Comparison of ENCODE assay signal across 20 mouse cellular contexts in the genomic region with DNA sequence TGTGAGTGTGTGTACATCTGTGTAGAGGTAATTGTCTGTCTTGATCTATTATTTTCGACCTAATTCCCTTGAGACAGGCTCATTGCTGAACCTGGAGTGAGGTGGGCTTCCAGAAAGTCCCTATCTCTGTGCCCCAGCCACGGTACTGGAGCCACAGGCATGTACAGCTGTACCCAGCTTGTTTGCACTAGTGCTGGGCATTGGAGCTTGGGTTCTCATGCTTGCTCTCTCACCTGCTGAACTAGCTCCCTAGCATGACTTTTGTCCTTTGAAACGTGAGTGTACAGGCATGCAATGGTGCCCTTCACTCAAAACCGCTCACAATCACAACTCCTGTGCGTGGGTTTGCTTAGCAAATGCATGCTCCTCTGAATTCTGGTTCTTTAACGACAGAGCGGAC. TPM values are rescaled to one million over a fixed set of nuclear protein-coding genes. Genes with fewer than 3 reads are reported as not detected.
DNase-seq lines count a peak whose midpoint lies in the region; ATAC-seq and TF ChIP-seq lines count a peak whose summit lies in the region.
"Had no signal": no experiment of that assay in that cellular context is flagged by ENCODE, and none has a peak within 500 bp of the region (broad histone marks: within the 10 kb centered on the region; RNA-seq: fewer than 3 reads in every experiment).

No protein-coding gene starts in this region.

- peak overlapping the region; percentile 4; the same call in 1 of the 2 replicates for H3K4me2 ChIP-seq in CH12.LX (ENCODE audit: insufficient read depth, low read depth, poor library complexity, severe bottlenecking)
- no peak overlapping the region for H3K4me2 ChIP-seq in forebrain, embryonic 11.5 days (ENCODE audit: low read depth, low read length, severe bottlenecking)
- no peak overlapping the region for H3K4me2 ChIP-seq in forebrain, embryonic 15.5 days (replicated peaks)
- H3K4me2 ChIP-seq: embryonic facial prominence, embryonic 15.5 days; heart, embryonic 13.5 days; hindbrain, embryonic 13.5 days had no signal

- TF ChIP-seq POLR2A in CH12.LX (IDR thresholded peaks at IDR 0.05; ENCODE audit: low read depth, low read length): no peak

- peaks cover 2% of the 10 kb centered on the region for H3K27me3 ChIP-seq in CH12.LX (replicated peaks)
- no peaks in the 10 kb centered on the region for H3K27me3 ChIP-seq in forebrain, embryonic 11.5 days (ENCODE audit: control insufficient read depth, insufficient read depth, low read length)
- no peaks in the 10 kb centered on the region for H3K27me3 ChIP-seq in forebrain, embryonic 15.5 days
- H3K27me3 ChIP-seq: embryonic facial prominence, embryonic 15.5 days; heart, embryonic 13.5 days had no signal

- ATAC-seq in forebrain, embryonic 11.5 days (replicated peaks; ENCODE audit: low FRiP score): peak; percentile 20
- ATAC-seq in forebrain, embryonic 15.5 days (replicated peaks): peak; percentile 24; the same call in 1 of the 2 replicates
- 0 out of 2 replicates have a peak, but pooled peaks have one; percentile 7 for ATAC-seq in neutrophil, adult 5-6 weeks (ENCODE audit: extremely low read depth, insufficient number of reproducible peaks, low FRiP score, poor library complexity, severe bottlenecking)
- ATAC-seq: hindbrain, postnatal 0 days had no signal

- in situ Hi-C loops in CH12.LX (cut with MboI; ENCODE audit: low pct_ligation_motif_present, low pct_unique_long_range_greater_than_20kb, low sequenced_read_pairs): no loop called here

- H3K4me3 ChIP-seq in CH12.LX (replicated peaks in 1 of 3; ENCODE audit: low read depth in 2 of 3, low read length in 2 of 3, poor library complexity in 1 of 3): no peak overlapping the region
- no peak overlapping the region for H3K4me3 ChIP-seq in forebrain, embryonic 11.5 days (ENCODE audit: low read depth, low read length)
- no peak overlapping the region for H3K4me3 ChIP-seq in forebrain, embryonic 15.5 days
- H3K4me3 ChIP-seq: embryonic facial prominence, embryonic 15.5 days; erythroblast, embryonic 14.5 days; gastrocnemius, adult 2 months; heart, embryonic 13.5 days; hindbrain, embryonic 13.5 days had no signal

- peaks cover 13 to 29% of the 10 kb centered on the region in 2 experiments for H3K4me1 ChIP-seq in CH12.LX (ENCODE audit: control insufficient read depth in 1 of 2, insufficient read depth in 2 of 2)
- peaks cover 10% of the 10 kb centered on the region for H3K4me1 ChIP-seq in forebrain, embryonic 11.5 days (replicated peaks; ENCODE audit: control insufficient read depth, insufficient read depth, low read length)
- peaks cover 19% of the 10 kb centered on the region for H3K4me1 ChIP-seq in forebrain, embryonic 15.5 days
- H3K4me1 ChIP-seq: embryonic facial prominence, embryonic 15.5 days had no signal

- no peak overlapping the region for H3K27ac ChIP-seq in CH12.LX (ENCODE audit: insufficient read depth, low read depth)
- H3K27ac ChIP-seq in forebrain, embryonic 11.5 days (ENCODE audit: low read depth, low read length): no peak overlapping the region
- peak overlapping the region; percentile 61 for H3K27ac ChIP-seq in forebrain, embryonic 15.5 days (replicated peaks)
- H3K27ac ChIP-seq: embryonic facial prominence, embryonic 15.5 days; gastrocnemius, adult 2 months; heart, embryonic 13.5 days; hindbrain, embryonic 13.5 days; hindbrain, postnatal 0 days had no signal

- no peak for TF ChIP-seq RAD21 in CH12.LX (IDR thresholded peaks at IDR 0.05; ENCODE audit: low read depth, low read length)

- TF ChIP-seq CTCF in CH12.LX (conservative IDR thresholded peaks at IDR 0.05 in 1 of 2, IDR thresholded peaks at IDR 0.05 in 1 of 2; ENCODE audit: low read depth in 2 of 2, low read length in 2 of 2): no peak

- no peaks in the 10 kb centered on the region for H3K79me2 ChIP-seq in CH12.LX (replicated peaks; ENCODE audit: control insufficient read depth, extremely low read depth, insufficient read depth, poor library complexity, severe bottlenecking)

- no peaks in the 10 kb centered on the region for H3K36me3 ChIP-seq in CH12.LX (replicated peaks in 1 of 2; ENCODE audit: control insufficient read depth in 1 of 2, insufficient read depth in 1 of 2, low read length in 1 of 2)
- H3K36me3 ChIP-seq in forebrain, embryonic 11.5 days (ENCODE audit: control insufficient read depth, insufficient read depth, low read length): no peaks in the 10 kb centered on the region
- no peaks in the 10 kb centered on the region for H3K36me3 ChIP-seq in forebrain, embryonic 15.5 days
- H3K36me3 ChIP-seq: embryonic facial prominence, embryonic 15.5 days; heart, embryonic 13.5 days; hindbrain, embryonic 13.5 days had no signal

- no peak for DNase-seq in CH12.LX (ENCODE audit: extremely low read depth)
- DNase-seq in forebrain, embryonic 11.5 days (ENCODE audit: low spot score): no peak
- DNase-seq in heart, postnatal 10 days: no peak
- no peak for DNase-seq in thymus, postnatal 14 days
- DNase-seq: adrenal gland, adult 2 months; adrenal gland, postnatal 36 days; cerebellum, adult 8-10 months; cerebellum, postnatal 14 days; embryo, embryonic 11 days; gastrocnemius, adult 2 months; gastrocnemius, postnatal 25 days; heart, adult 11 months; heart, postnatal 4 days had no signal

- dilution Hi-C loops in CH12.LX (cut with MboI; ENCODE audit: extremely low pct_ligation_motif_present, extremely low pct_unique_long_range_greater_than_20kb, low sequenced_read_pairs): no loop called here

- intact Hi-C loops in heart, postnatal 10 days (cut with DNase I): no loop called here

- no peak overlapping the region for H3K9ac ChIP-seq in CH12.LX (ENCODE audit: insufficient read depth, low read depth)
- no peak overlapping the region for H3K9ac ChIP-seq in forebrain, embryonic 11.5 days (ENCODE audit: low read length)
- H3K9ac ChIP-seq in forebrain, embryonic 15.5 days (replicated peaks): no peak overlapping the region
- H3K9ac ChIP-seq: embryonic facial prominence, embryonic 15.5 days; heart, embryonic 13.5 days; hindbrain, embryonic 13.5 days had no signal

- no peaks in the 10 kb centered on the region for H3K9me3 ChIP-seq in CH12.LX (replicated peaks; ENCODE audit: low read length)
- H3K9me3 ChIP-seq in forebrain, embryonic 11.5 days (ENCODE audit: control insufficient read depth, low read length): no peaks in the 10 kb centered on the region
- H3K9me3 ChIP-seq in forebrain, embryonic 15.5 days: no peaks in the 10 kb centered on the region
- H3K9me3 ChIP-seq: embryonic facial prominence, embryonic 15.5 days; heart, embryonic 13.5 days; hindbrain, embryonic 13.5 days had no signal

- WGBS in forebrain, embryonic 11.5 days: 50% methylated on average over 7 of the region's 7 CpGs
- 22% methylated on average over 7 of the region's 7 CpGs for WGBS in forebrain, embryonic 15.5 days

- TF ChIP-seq EP300 in CH12.LX (IDR thresholded peaks at IDR 0.05; ENCODE audit: low read length): no peak

TF ChIP-seq in CH12.LX, 34 proteins besides CTCF, POLR2A, EP300 and RAD21:
- TF ChIP-seq MEF2A (IDR thresholded peaks at IDR 0.05; ENCODE audit: borderline replicate concordance, low read depth, low read length): no peak
- 0 out of 2 replicates have a peak, but pooled peaks have one; percentile 38 for TF ChIP-seq BHLHE40 (IDR thresholded peaks at IDR 0.05; ENCODE audit: low read depth, low read length)

RNA-seq across cellular contexts. Expression of a gene that starts 42.1 kb away (rescaled TPM):
- total RNA-seq in CH12.LX (2012; rRNA removed) (3.9 and 8.4 TPM in 2 replicates), CH12.LX (2014; rRNA removed) (10.0 and 10.5 TPM in 2 replicates)
- 13.5 and 16.9 TPM in 2 replicates for polyA plus RNA-seq in CH12.LX (2012; ENCODE audit: insufficient read length, low read depth)
- 5.1 and 6.6 TPM in 2 replicates for polyA plus RNA-seq in forebrain, embryonic 11.5 days (2014; fragmentation: Nextera tagmentation; extraction: Ambion mirVana)
- 136 and 150 TPM in 2 replicates for polyA plus RNA-seq in forebrain, embryonic 15.5 days (2015; fragmentation: Nextera tagmentation; extraction: Ambion mirVana)
- total RNA-seq in neutrophil, adult 5-6 weeks (2017): 91.1 and 91.6 TPM in 2 replicates
- 10 to 100 TPM; 38.2 to 41.3 TPM for total RNA-seq in heart, postnatal 10 days (2021)
